Mouse (Mus musculus) layer of hippocampus, adult 2 months (tissue): ENCODE data around the gene Adrb1. TPM values are rescaled to one million over a fixed set of nuclear protein-coding genes. Genes with fewer than 3 reads are reported as not detected.
"Not testable (repeated sequence)": the region's sequence is repeated elsewhere in the genome, so short reads cannot be mapped to it uniquely, and the experiment has no call there.

Experiments
- DNase-seq, 2 experiments: peaks; one replicate each; pipeline ENCODE4 v3.0.0; 2022; ENCODE audit warnings: low spot score in 2 of 2
- H3K27ac ChIP-seq: fragments of 200-600 bp; 2 replicates; pipeline ENCODE4 v1.8.1; 2022
- H3K4me3 ChIP-seq: fragments of 200-600 bp; 2 replicates; pipeline ENCODE4 v1.8.1; 2022; ENCODE audit warnings: mild to moderate bottlenecking
- CTCF ChIP-seq: fragments of 200-600 bp; conservative IDR thresholded peaks from 2 replicates; pipeline ENCODE4 v1.8.1; 2022; ENCODE audit warnings: antibody characterized with exemption, mild to moderate bottlenecking, moderate library complexity
- total RNA-seq, 2 experiments: library from RNA; stranded (reverse); gene quantifications; 2 replicates each; pipeline ENCODE4 v1.2.3; 2021

Gene Adrb1
- total RNA-seq, 2 experiments from 2014 or later, result 17.7 to 21.4 TPM

DNA sequence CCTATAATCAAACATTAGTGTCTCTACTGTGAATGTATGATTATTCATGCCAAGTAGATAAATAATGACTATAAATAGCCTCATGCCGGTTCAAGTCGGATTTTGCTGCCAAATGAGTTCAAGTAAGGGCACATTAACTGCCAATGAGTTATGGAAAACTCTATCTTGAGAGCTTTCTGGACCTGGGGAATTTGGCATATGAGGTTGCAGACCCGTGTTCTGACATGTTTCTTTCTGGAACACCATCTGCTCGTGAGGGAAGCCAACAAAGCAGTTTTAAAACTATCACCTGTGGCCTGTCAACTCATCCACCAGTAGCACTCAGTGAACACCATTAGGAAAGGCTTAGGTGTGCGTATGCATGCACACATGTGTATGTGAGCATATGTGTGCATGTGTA, 14.3 kb downstream of the Adrb1 start:
- H3K27ac ChIP-seq, result no peak overlapping the region
- no peak overlapping the region for H3K4me3 ChIP-seq
- no peak for DNase-seq
- TF ChIP-seq CTCF, result no peak

DNA sequence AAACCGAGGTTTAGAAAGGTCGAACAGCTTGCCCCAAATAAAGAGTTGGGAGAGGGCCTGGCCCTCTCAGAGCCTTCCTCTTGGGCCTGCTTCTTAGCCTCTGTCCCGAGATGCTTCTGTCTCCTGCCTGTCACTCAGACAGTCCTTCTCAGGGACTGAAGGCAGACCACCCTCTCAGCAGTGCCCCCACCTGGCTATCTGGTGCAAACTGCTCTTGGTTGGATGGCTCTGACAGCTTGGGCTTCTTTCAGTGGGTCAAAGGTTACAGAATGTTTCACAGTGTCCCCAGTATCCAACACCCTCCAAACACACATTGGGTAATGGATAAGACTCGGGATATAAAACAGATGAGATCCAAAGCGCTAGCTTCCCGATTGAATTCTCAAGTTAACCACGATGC, 23.1 kb downstream of the Adrb1 start:
- DNase-seq, result no peak
- peak; percentile 62 for TF ChIP-seq CTCF
- Histone ChIP-seq H3K4me3 (no peak overlapping the region), H3K27ac (no peak overlapping the region)

DNA sequence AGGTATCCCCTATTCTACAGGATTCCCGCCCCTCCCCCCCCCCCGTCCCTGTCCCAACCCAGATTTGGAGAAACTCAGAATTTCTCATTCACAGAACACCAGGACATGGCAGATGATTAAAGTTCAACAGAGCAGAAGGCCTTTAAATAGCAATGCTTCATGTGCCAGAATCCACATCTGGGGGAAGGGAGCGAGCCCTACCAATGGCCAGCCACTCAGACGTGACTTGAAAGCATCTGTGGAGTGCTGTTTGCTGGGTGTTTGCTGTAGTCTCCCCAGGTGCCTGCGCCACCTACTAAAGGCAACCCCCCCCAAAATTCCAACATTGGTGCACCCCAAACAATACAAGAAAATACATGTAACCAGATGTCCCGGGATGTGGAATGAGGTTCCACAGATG, 23.5 kb downstream of the Adrb1 start:
- DNase-seq, result no peak
- no peak overlapping the region for H3K27ac ChIP-seq
- no peak overlapping the region for H3K4me3 ChIP-seq
- TF ChIP-seq CTCF, result no peak

DNA sequence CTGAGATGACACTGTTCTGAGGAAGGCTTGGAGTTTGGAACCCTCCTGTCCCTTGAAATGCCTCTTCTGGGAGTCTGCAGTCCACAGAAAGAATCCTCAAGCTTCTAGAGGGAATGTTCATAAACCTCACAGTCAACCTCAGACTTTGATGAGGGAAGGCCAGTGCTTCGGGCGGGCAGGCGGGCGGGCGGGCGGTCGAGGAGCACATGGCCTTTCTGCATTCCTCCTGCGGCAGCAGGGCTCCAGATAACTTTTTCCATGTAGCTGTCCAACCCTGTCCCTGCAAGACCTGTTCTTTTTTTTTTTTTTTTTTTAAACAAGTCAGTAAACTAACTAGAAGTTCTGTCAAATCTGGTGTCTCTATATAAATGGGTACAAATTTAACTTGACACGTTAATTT, 24.6 kb downstream of the Adrb1 start:
- Histone ChIP-seq H3K27ac (no peak overlapping the region), H3K4me3 (no peak overlapping the region)
- no peak for DNase-seq
- TF ChIP-seq CTCF, result no peak

DNA sequence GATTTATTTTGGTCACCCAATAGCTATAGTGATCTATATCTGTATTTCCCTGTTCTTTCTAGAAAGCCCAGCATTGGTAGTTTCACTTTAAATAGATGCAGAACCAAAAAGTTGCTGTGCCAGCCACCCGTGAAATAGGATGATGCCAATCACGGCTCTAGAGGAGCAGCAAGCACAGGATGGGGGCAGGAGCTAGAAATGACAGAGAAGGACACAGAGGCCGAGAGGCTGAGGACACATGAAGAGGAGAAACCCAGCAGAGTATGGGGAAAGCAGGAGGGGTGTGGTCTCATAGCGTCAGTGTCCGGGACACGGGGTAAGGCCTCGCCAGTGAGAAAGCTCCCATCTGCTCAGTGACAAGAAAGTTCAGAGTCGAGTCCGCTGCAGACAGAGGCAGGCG, 25.9 kb downstream of the Adrb1 start:
- no peak for TF ChIP-seq CTCF
- no peak overlapping the region for H3K27ac ChIP-seq
- no peak for DNase-seq
- no peak overlapping the region for H3K4me3 ChIP-seq

DNA sequence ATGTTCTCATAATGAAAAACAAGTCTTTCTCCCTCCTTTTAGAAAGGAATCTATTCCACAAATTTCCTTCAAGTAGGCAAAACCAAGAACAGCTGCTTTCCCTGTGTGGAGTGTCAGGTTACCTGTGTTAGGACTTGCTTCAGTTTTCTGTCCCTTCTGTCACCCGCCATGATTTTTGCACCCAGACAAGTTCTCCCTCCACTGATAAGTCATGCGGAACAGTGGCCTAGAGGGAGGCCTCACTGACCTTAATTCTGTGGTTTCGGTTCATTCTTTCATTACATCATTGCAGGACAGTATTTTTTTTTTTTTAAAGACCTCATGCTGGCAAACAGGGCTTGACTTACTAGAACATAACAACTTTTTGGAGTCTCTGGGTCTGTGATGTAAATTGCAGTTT, 27.3 kb downstream of the Adrb1 start:
- no peak overlapping the region for H3K27ac ChIP-seq

DNA sequence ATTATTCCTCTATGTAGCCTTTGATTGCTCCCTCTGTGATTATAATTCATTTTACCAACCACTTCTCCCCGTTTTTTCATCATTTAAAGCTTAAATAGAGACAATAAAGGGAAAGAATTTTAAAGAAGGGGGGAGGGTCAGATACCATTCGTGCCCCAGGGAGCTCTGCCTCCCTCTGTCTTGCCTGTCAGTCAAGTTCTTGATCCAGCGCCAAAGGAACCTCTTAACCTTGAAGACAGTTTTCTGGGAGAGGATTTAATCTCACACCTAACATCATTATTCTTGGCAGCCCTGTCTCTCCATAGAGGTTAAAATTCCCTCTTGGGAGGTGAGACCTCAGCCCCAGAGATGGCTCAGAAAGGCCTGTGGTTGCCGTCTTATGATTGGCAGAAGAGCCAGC, 28.7 kb downstream of the Adrb1 start:
- Histone ChIP-seq H3K4me3 (no peak overlapping the region), H3K27ac (no peak overlapping the region)
- no peak for DNase-seq
- TF ChIP-seq CTCF, result no peak

More for the DNA sequence above, 27.3 kb downstream of the Adrb1 start:
- no peak for TF ChIP-seq CTCF
- H3K4me3 ChIP-seq, result no peak overlapping the region
- no peak for DNase-seq

DNA sequence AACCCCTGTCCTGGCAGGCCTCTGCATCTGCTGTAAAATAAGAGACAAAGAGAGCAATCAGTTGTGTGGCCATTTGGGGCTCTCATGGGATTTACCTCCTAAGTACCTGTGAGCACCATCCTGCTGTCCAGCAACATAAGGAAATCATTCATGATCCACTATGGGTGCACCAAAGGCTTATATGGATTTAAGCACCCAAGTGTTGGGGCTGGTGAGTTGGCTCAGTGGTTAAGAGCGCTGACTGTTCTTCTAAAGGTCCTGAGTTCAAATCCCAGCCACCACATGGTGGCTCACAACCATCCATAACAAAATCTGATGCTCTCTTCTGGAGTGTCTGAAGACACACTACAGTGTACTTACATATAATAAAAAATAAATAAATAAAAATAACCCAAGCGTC, 32.5 kb downstream of the Adrb1 start:
- DNase-seq, H3K27ac ChIP-seq, H3K4me3 ChIP-seq: not testable (repeated sequence)

DNA sequence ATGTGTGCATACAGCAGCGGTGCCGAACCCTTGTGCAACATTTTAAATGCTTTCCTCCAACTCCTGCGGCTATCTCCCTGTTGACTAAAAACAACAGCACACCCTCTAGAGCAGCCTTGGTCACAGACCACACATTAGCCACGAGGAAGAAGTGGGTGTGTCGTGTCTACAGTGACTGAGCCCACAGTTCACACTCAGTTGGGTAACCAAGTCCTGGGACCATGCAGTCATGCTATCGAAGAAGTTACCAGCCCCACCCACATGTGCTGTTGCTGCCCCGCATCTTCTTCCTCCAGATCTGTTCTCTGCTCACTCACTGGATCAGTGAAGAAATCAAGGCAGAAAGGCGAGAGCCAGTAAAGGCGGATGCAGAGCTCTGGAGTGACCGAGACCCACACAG, 34.4 kb downstream of the Adrb1 start:
- no peak for DNase-seq
- TF ChIP-seq CTCF, result no peak
- Histone ChIP-seq H3K4me3 (no peak overlapping the region), H3K27ac (no peak overlapping the region)

DNA sequence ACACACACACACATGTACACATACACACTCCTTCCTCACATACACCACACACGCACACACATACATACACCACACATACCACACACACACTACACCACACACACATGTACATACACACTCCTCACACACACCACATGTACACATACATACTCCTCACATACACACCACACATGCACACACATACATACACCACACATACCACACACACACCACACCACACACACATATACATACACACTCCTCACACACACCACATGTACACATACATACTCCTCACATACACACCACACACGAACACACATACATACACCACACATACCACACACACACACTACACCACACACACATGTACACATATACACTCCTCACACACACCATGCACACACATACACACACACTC, 36.3 kb downstream of the Adrb1 start:
- Histone ChIP-seq H3K27ac (no peak overlapping the region), H3K4me3 (no peak overlapping the region)
- DNase-seq, result no peak
- TF ChIP-seq CTCF, result no peak

DNA sequence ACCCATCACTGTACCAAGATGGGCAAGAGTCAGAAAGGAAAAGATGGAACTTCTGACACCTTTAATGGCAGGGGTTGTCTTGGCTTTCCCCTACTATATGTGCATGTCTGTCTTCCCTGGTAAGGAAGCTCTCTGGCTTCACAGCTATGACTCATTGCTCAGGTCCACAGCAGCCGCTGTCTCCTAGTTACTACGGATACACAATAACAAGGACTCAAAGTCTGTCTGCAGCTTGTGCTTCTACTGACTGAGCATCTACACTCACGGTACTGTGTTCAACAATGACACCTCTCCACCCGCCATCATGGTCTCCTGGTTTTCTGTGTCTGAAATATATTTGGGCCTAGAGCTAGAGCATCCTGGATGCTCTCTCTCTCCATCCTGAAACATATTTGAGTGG, 37.7 kb downstream of the Adrb1 start:
- no peak for DNase-seq
- TF ChIP-seq CTCF, result no peak
- no peak overlapping the region for H3K27ac ChIP-seq
- no peak overlapping the region for H3K4me3 ChIP-seq

DNA sequence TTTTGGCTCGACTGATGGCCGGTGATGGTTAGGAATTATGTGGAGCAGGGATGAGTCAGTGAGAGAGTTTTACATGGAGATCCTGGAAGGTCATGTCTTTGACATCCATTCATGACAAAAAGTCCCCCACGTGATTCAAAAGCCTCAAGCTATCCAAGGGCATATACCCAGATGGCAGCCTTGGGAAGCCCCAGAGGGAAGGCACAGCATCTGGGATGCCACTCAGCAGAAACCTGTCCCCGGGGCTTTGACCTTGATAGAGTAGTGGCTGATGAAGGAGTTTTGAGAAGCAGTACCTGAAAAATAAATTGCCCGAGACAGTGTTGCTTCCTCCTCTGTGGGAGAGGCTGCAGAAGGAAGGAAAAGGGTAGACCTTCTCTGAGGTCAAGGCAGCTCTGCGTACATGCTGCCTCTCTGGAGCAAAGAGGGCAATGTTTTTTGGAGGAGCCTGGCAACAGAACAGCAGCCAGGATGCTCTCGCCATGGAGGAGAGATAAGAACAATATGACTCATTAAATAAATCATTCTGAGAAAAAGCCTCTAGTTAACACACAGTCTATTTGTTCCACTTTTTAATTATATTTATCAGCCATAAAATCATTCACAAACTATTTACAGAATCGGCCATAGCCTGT, 38.4 kb downstream of the Adrb1 start:
- TF ChIP-seq CTCF, result no peak
- no peak overlapping the region for H3K27ac ChIP-seq
- DNase-seq, result no peak
- no peak overlapping the region for H3K4me3 ChIP-seq

DNA sequence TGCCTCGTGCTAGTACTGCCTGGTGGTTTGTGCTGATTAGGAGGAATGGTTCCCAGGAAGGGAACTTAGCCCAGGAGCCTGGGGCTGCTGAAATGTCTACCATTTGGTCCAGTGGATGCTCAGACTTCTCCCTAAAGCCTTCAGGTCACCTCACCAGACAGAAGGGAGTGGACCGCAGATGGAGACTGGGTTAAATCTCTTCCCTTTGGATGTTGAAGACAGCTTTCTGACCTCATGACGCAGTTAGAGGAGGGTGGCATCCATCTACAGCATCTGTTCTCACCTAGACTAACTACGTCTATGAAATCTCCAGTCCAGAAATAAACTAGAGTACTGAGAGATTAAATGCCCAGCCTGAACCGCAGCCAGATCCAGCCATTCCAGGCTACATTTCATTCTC, 39.1 kb downstream of the Adrb1 start:
- Histone ChIP-seq H3K4me3 (no peak overlapping the region), H3K27ac (no peak overlapping the region)
- DNase-seq, result no peak
- no peak for TF ChIP-seq CTCF

DNA sequence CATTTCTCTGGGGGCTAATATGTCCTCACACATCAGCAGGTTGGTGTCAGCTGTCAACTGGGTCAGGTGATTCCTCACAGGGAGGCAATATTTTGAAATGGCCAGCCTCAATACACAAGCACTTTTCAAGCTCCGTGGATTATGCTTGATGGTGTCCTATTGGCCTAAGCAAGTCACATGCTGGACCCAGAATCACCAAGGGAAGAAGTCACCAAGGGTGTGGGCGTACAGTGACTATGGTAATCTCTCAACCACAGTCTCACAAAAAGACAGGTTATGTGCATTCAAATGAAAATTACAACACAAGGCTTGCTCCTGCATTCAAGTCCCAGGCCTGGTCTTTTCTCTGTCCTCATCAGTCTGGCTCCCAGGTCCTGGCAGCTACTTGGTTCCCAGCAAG, 39.7 kb downstream of the Adrb1 start:
- no peak for TF ChIP-seq CTCF
- no peak for DNase-seq
- H3K27ac ChIP-seq, result no peak overlapping the region
- H3K4me3 ChIP-seq, result no peak overlapping the region

DNA sequence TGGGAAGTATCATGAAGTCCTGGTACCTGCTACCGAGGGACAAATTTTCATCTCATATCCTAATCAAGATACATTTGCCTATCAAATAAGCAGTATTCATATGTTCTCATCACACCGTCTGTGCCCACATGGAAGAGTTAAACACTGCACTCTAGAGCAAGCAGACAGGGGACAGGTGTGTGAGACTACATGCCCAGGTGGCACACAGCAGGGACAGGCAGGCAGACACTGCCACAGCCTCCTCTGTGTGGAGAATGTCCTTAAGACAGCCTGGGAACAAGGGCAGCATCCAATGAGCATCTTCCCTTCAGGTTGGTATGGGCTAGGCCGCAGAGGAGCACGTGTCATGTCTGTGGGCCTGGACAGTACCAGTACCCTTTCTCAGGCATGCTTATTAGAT, 40.7 kb downstream of the Adrb1 start:
- Histone ChIP-seq H3K27ac (no peak overlapping the region), H3K4me3 (no peak overlapping the region)
- no peak for TF ChIP-seq CTCF
- no peak for DNase-seq
